Mouse (Mus musculus) heart, embryonic 11.5 days (tissue): Measurements from ENCODE around the gene Plek2. TPM values are rescaled to one million over a fixed set of nuclear protein-coding genes. Genes with fewer than 3 reads are reported as not detected.

ENCODE experiments used
- ATAC-seq: fragments of 200-750 bp; cut with Nextera tagmentation; replicated peaks from 2 replicates; pipeline ENCODE4 v1.8.0; 2017; ENCODE audit warnings: moderate library complexity; ENCODE audit not compliant: insufficient number of reproducible peaks, low FRiP score, low TSS enrichment
- H3K27ac ChIP-seq: fragments of 300-500 bp; sonication (generic); 2 replicates; pipeline ENCODE4 v1.5.1; 2014; ENCODE audit warnings: mild to moderate bottlenecking, low read depth, low read length
- H3K27me3 ChIP-seq: fragments of 300-500 bp; sonication (generic); 2 replicates; pipeline ENCODE4 v1.6.1; 2014; ENCODE audit warnings: mild to moderate bottlenecking, low read length, mixed read lengths; ENCODE audit not compliant: control insufficient read depth, insufficient read depth
- H3K36me3 ChIP-seq: fragments of 300-500 bp; sonication (generic); 2 replicates; pipeline ENCODE4 v1.6.1; 2014; ENCODE audit warnings: mild to moderate bottlenecking, low read length, moderate library complexity, mixed read lengths; ENCODE audit not compliant: control insufficient read depth, insufficient read depth
- H3K4me1 ChIP-seq: fragments of 300-500 bp; sonication (generic); 2 replicates; pipeline ENCODE4 v1.6.1; 2014; ENCODE audit warnings: low read length; ENCODE audit not compliant: control insufficient read depth, insufficient read depth
- H3K4me2 ChIP-seq: fragments of 300-500 bp; sonication (generic); 2 replicates; pipeline ENCODE4 v1.6.1; 2014; ENCODE audit warnings: mild to moderate bottlenecking, moderate library complexity
- H3K4me3 ChIP-seq: fragments of 300-500 bp; sonication (generic); 2 replicates; pipeline ENCODE4 v1.5.1; 2014; ENCODE audit warnings: low read depth, low read length
- H3K9ac ChIP-seq: fragments of 300-500 bp; sonication (generic); 2 replicates; pipeline ENCODE4 v1.6.1; 2014; ENCODE audit warnings: mild to moderate bottlenecking, low read depth, low read length, moderate library complexity
- H3K9me3 ChIP-seq: fragments of 300-500 bp; sonication (generic); replicated peaks from 2 replicates; pipeline ENCODE4 v1.6.1; 2016; ENCODE audit warnings: low read length; ENCODE audit not compliant: control insufficient read depth
- WGBS: fragments of 180-500 bp; shearing (Covaris S2); extraction: QIAGEN DNeasy Blood & Tissue Kit; methylation state at CpG from one replicate; pipeline ENCODE4 v1.1.7; 2014; ENCODE audit not compliant: insufficient replicate concordance; 5-methylcytosine and 5-hydroxymethylcytosine counted together
- polyA plus RNA-seq: library from polyadenylated mRNA; unstranded; fragments of >200 nt; fragmentation: Nextera tagmentation; extraction: Ambion mirVana; gene quantifications from 2 replicates; pipeline ENCODE4 v1.2.1, GENCODE M21; 2014

Plek2 gene
- 10.6 and 13.1 TPM in 2 replicates for polyA plus RNA-seq

GRCm38 (mm10) chr12:78906707-78907162, at the start of gene Plek2:
TSS of gene Plek2 (minus strand) at chr12:78906964.
- ATAC-seq = peak; percentile 31; the same call in 1 of the 2 replicates
- peaks cover 5% of the 10 kb centered on the region; the same call in 1 of the 2 replicates for H3K9me3 ChIP-seq
- peak within 1 kb of the TSS; percentile 52 for H3K4me3 ChIP-seq
- peaks cover 22% of the 10 kb centered on the region for H3K27me3 ChIP-seq
- H3K9ac ChIP-seq = peak within 1 kb of the TSS; percentile 69
- peak within 1 kb of the TSS; percentile 93 for H3K4me2 ChIP-seq
- H3K4me1 ChIP-seq = peaks cover 13% of the 10 kb centered on the region
- no peak within 1 kb of the TSS for H3K27ac ChIP-seq
- WGBS = 2% methylated on average over 38 of the region's 38 CpGs
- no peaks in the 10 kb centered on the region for H3K36me3 ChIP-seq

- Histone ChIP-seq H3K9me3 (0 out of 2 replicates have a peak, but pooled peaks cover 2% of the 10 kb centered on the region), H3K9ac (no peak overlapping the region), H3K36me3 (no peaks in the 10 kb centered on the region), H3K27me3 (no peaks in the 10 kb centered on the region), H3K4me2 (no peak overlapping the region), H3K4me3 (no peak overlapping the region), H3K27ac (no peak overlapping the region), H3K4me1 (peaks cover 6% of the 10 kb centered on the region; the same call in 1 of the 2 replicates)
- ATAC-seq = no peak
- 67% methylated on average over 4 of the region's 4 CpGs for WGBS
Measured at GRCm38 (mm10) chr12:78956405-78956804, 49.6 kb upstream of the Plek2 start.

- ATAC-seq = no peak
- Histone ChIP-seq H3K9ac (0 out of 2 replicates have a peak overlapping the region, but pooled peaks have one; percentile 22), H3K4me2 (no peak overlapping the region), H3K4me3 (no peak overlapping the region), H3K27me3 (no peaks in the 10 kb centered on the region), H3K36me3 (no peaks in the 10 kb centered on the region), H3K27ac (peak overlapping the region; percentile 29; the same call in 1 of the 2 replicates), H3K4me1 (peaks cover 6% of the 10 kb centered on the region; the same call in 1 of the 2 replicates), H3K9me3 (0 out of 2 replicates have a peak, but pooled peaks cover 2% of the 10 kb centered on the region)
- 56% methylated on average over 3 of the region's 3 CpGs for WGBS
Measured at GRCm38 (mm10) chr12:78952484-78952883, 45.7 kb upstream of the Plek2 start.

GRCm38 (mm10) chr12:78952053-78952452, 45.3 kb upstream of the Plek2 start:
- Histone ChIP-seq H3K4me1 (peaks cover 6% of the 10 kb centered on the region; the same call in 1 of the 2 replicates), H3K27me3 (no peaks in the 10 kb centered on the region), H3K27ac (peak overlapping the region; percentile 29; the same call in 1 of the 2 replicates), H3K9me3 (0 out of 2 replicates have a peak, but pooled peaks cover 2% of the 10 kb centered on the region), H3K36me3 (no peaks in the 10 kb centered on the region), H3K9ac (0 out of 2 replicates have a peak overlapping the region, but pooled peaks have one; percentile 22), H3K4me2 (no peak overlapping the region), H3K4me3 (no peak overlapping the region)
- ATAC-seq = no peak
- 45% methylated on average over 11 of the region's 11 CpGs for WGBS

- no peaks in the 10 kb centered on the region for H3K36me3 ChIP-seq
- ATAC-seq = no peak
- H3K27me3 ChIP-seq = no peaks in the 10 kb centered on the region
- peaks cover 6% of the 10 kb centered on the region; the same call in 1 of the 2 replicates for H3K4me1 ChIP-seq
- H3K9me3 ChIP-seq = no peaks in the 10 kb centered on the region
- no peak overlapping the region for H3K27ac ChIP-seq
- 61% methylated on average over 5 of the region's 5 CpGs for WGBS
- no peak overlapping the region for H3K4me2 ChIP-seq
- no peak overlapping the region for H3K9ac ChIP-seq
- no peak overlapping the region for H3K4me3 ChIP-seq
Measured at GRCm38 (mm10) chr12:78947661-78948060, 40.9 kb upstream of the Plek2 start.

- Histone ChIP-seq H3K36me3 (no peaks in the 10 kb centered on the region), H3K9ac (no peak overlapping the region), H3K4me2 (no peak overlapping the region), H3K27ac (no peak overlapping the region), H3K27me3 (0 out of 2 replicates have a peak, but pooled peaks cover under 1% of the 10 kb centered on the region), H3K9me3 (no peaks in the 10 kb centered on the region), H3K4me1 (peaks cover 3% of the 10 kb centered on the region; the same call in 1 of the 2 replicates), H3K4me3 (no peak overlapping the region)
- WGBS = 77% methylated on average over 6 of the region's 6 CpGs
- ATAC-seq = no peak
Measured at GRCm38 (mm10) chr12:78947161-78947560, 40.4 kb upstream of the Plek2 start.

- Histone ChIP-seq H3K4me1 (no peaks in the 10 kb centered on the region), H3K27me3 (0 out of 2 replicates have a peak, but pooled peaks cover 3% of the 10 kb centered on the region), H3K4me2 (no peak overlapping the region), H3K4me3 (no peak overlapping the region), H3K9me3 (no peaks in the 10 kb centered on the region), H3K36me3 (no peaks in the 10 kb centered on the region), H3K9ac (no peak overlapping the region), H3K27ac (no peak overlapping the region)
- ATAC-seq = no peak
- WGBS = 87% methylated on average over 6 of the region's 6 CpGs
Measured at GRCm38 (mm10) chr12:78942931-78943330, 36.2 kb upstream of the Plek2 start.

- no peak overlapping the region for H3K27ac ChIP-seq
- ATAC-seq = no peak
- no peak overlapping the region for H3K4me3 ChIP-seq
- peaks cover 4% of the 10 kb centered on the region; the same call in 1 of the 2 replicates for H3K4me1 ChIP-seq
- no peaks in the 10 kb centered on the region for H3K9me3 ChIP-seq
- H3K9ac ChIP-seq = no peak overlapping the region
- H3K4me2 ChIP-seq = no peak overlapping the region
- WGBS = 83% methylated on average over 5 of the region's 5 CpGs
- no peaks in the 10 kb centered on the region for H3K36me3 ChIP-seq
- 0 out of 2 replicates have a peak, but pooled peaks cover 3% of the 10 kb centered on the region for H3K27me3 ChIP-seq
Measured at GRCm38 (mm10) chr12:78940081-78940480, 33.3 kb upstream of the Plek2 start.
